Mouse (Mus musculus): Measurements from ENCODE around the gene Tmem175.

DNA sequence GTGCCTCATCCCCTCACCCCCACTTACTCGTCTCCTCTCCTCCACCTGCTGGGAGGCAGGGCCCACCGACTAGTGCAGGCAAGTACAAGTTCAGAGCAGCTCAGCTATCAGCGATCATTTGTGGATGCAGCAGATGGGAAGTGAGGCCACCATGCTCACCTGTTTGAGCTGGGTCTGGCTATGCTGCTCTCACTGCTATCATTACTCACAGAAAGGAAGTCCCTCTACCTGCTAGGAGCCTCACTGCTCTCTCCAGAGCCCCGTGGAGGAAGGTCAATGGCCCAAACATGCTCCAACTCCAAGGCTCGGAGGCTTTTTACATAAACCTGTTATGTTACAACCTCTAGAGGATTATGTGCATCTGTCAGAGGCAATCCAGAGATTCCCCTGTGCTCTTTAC, 27.8 kb downstream of the Tmem175 start:
- TF ChIP-seq POLR2A (IDR thresholded peaks at IDR 0.05; ENCODE audit: insufficient read depth, low read depth, low read length), result no peak
- no peak for TF ChIP-seq CTCF (IDR thresholded peaks at IDR 0.05; ENCODE audit: insufficient read depth, low read depth, low read length)
